Mouse (Mus musculus) heart, embryonic 10.5 days (tissue): Measurements from ENCODE around the gene Gm10401. TPM values are rescaled to one million over a fixed set of nuclear protein-coding genes. Genes with fewer than 3 reads are reported as not detected.

ENCODE experiments used
- DNase-seq: peaks from one replicate; pipeline ENCODE4 v3.0.0-alpha.2; 2017; ENCODE audit warnings: low spot score
- H3K27ac ChIP-seq: fragments of 300-500 bp; sonication (generic); 2 replicates; pipeline ENCODE4 v1.5.1; 2016; ENCODE audit warnings: mild to moderate bottlenecking
- H3K27me3 ChIP-seq: fragments of 300-500 bp; sonication (generic); 2 replicates; pipeline ENCODE4 v1.6.1; 2016; ENCODE audit warnings: mild to moderate bottlenecking; ENCODE audit not compliant: poor library complexity, insufficient read depth, severe bottlenecking
- H3K36me3 ChIP-seq: fragments of 300-500 bp; sonication (generic); 2 replicates; pipeline ENCODE4 v1.6.1; 2016; ENCODE audit warnings: mild to moderate bottlenecking, moderate library complexity
- H3K4me1 ChIP-seq: fragments of 300-500 bp; sonication (generic); 2 replicates; pipeline ENCODE4 v1.6.1; 2016; ENCODE audit warnings: mild to moderate bottlenecking
- H3K4me3 ChIP-seq: fragments of 300-500 bp; sonication (generic); 2 replicates; pipeline ENCODE4 v1.5.1; 2016; ENCODE audit warnings: mild to moderate bottlenecking, moderate library complexity
- H3K9me3 ChIP-seq: fragments of 300-500 bp; sonication (generic); 2 replicates; pipeline ENCODE4 v1.6.1; 2016; ENCODE audit warnings: mild to moderate bottlenecking, moderate library complexity
- WGBS: fragments of 180-500 bp; shearing (Covaris S2); methylation state at CpG from one replicate; pipeline ENCODE4 v1.1.7; 2016; 5-methylcytosine and 5-hydroxymethylcytosine counted together
- polyA plus RNA-seq: library from polyadenylated mRNA; unstranded; fragments of >200 nt; fragmentation: Nextera tagmentation; extraction: Ambion mirVana; gene quantifications from 2 replicates; pipeline ENCODE4 v1.2.1, GENCODE M21; 2016

Gm10401 gene
- polyA plus RNA-seq, 1 experiment from 2014 or later = 15.7 TPM

DNA sequence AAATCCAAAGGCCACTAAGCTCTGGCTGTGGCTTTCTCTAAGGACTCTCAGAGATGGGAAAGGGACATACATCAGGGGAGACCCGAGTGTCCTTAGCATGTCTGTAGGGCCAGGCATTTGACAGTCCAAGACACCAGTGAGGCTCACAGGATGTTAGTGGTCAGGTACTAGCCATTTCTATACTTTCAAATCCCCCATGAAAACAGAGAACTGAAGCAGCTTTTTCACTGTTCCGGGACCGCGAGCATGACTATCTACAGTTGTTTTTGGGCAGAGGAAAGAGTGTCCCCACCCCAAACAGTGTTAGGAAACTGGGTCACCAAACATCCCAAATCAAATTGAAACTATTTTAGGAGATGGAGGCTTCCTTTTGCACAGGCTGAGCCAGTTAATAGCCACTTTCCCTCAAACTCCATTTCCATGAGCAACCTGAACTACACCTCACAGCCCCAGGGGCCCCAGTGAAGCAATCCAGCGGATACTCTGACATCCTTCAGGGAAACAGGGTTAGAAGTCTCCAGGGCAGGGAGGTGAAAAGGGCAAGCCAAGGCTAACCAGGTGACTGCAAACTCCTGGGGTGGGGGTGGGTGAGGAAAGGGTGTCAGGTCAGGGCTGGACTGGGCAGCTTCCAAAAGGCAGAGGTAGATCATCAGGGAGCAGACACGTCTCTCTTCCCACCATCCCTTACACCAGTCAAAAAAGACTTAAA, 35.4 kb upstream of the Gm10401 start:
- Histone ChIP-seq H3K4me3 (peak overlapping the region; percentile 73), H3K36me3 (peaks cover 17% of the 10 kb centered on the region), H3K4me1 (peaks cover 18% of the 10 kb centered on the region), H3K9me3 (no peaks in the 10 kb centered on the region), H3K27me3 (no peaks in the 10 kb centered on the region), H3K27ac (no peak overlapping the region; the same call in 1 of the 2 replicates)
- 57% methylated on average over 6 of the region's 6 CpGs for WGBS
- no peak for DNase-seq

DNA sequence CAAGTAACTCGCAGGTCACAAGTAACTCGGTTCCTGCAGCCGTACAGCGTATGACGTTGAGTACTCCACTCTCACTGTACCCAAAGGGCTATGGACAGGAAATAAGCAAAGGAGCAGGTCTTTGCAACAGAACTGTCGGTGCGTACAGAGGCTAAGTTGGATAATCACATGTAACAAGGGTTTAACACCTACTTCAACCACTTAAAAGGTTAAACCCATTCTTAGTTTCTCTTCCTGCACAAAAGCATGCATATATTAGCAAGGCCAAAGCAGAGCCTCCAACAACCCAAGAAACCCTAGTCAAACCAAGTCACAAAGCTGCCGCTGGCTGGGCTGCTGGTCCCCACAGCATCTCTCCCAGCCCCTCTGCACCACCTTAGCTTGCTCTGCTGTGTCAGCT, 34.4 kb upstream of the Gm10401 start:
- H3K9me3 ChIP-seq = no peaks in the 10 kb centered on the region
- no peak overlapping the region for H3K27ac ChIP-seq
- H3K4me3 ChIP-seq = no peak overlapping the region
- peaks cover 18% of the 10 kb centered on the region for H3K4me1 ChIP-seq
- DNase-seq = no peak
- no peaks in the 10 kb centered on the region for H3K27me3 ChIP-seq
- H3K36me3 ChIP-seq = peaks cover 25% of the 10 kb centered on the region
- 88% methylated on average over 8 of the region's 8 CpGs for WGBS

DNA sequence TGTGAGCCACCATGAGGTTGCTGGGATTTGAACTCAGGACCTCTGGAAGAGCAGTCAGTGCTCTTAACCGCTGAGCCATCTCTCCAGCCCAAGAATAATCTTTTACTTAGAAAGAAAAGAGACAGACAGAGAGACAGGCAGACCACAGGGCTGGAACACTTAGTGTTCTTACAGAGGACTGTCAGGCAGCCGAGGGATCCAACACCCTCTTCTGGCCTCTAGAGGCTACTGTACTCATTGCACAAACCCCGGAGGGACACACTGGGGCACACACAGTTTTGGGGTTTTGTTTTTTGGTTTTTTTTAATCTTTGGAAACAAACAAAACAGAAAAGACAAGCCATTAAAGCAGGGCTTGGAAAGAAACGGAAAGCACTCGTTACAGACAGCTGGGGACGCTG, 31.2 kb upstream of the Gm10401 start:
- no peak overlapping the region for H3K4me3 ChIP-seq
- H3K27me3 ChIP-seq = no peaks in the 10 kb centered on the region
- no peak overlapping the region for H3K27ac ChIP-seq
- H3K9me3 ChIP-seq = no peaks in the 10 kb centered on the region
- peaks cover 52% of the 10 kb centered on the region for H3K36me3 ChIP-seq
- peaks cover 33% of the 10 kb centered on the region for H3K4me1 ChIP-seq
- no peak for DNase-seq
- 91% methylated on average over 6 of the region's 6 CpGs for WGBS

DNA sequence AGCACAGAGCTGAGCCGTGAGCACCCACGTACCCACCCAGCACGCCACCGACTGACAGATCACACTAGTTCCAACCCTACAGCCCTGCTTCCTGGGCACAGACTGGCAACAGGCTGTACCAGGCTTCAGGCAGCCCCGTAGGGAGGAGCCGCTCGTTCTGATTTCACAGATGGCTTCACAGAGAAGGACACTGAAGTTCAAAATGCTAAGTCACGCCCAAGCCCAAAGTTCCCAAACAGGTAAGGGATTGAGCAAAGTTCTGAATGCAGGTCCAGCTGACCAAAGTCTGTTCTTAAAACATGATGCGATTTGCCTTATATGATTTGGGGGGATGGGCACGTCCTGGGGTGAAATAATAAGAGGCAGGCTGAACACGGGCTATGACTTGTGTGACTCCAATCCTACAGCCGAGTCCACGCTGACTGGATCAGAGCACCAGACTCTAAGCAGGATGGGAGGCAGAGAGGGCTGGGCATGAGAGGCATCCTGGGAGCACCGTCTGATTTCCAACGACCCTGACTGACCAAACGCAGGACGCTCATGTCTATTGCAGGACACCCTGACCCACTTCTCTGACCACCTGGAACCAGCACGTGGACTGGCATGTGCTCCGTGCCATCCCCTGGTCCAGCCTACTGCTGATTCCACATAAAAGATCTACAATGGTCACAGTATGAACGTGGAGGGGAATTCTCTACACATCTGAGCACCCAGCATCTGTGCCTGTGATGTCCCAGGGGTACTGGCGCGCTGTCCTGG, 29.5 kb upstream of the Gm10401 start:
- no peak overlapping the region for H3K27ac ChIP-seq
- H3K36me3 ChIP-seq = peaks cover 63% of the 10 kb centered on the region
- 89% methylated on average over 22 of the region's 22 CpGs for WGBS
- no peaks in the 10 kb centered on the region for H3K9me3 ChIP-seq
- H3K27me3 ChIP-seq = no peaks in the 10 kb centered on the region
- peaks cover 18% of the 10 kb centered on the region for H3K4me1 ChIP-seq
- DNase-seq = no peak
- no peak overlapping the region for H3K4me3 ChIP-seq

GRCm38 (mm10) chr5:115126578-115127312, 28.6 kb upstream of the Gm10401 start:
- WGBS = 90% methylated on average over 28 of the region's 28 CpGs
- no peak overlapping the region for H3K4me3 ChIP-seq
- H3K9me3 ChIP-seq = no peaks in the 10 kb centered on the region
- no peaks in the 10 kb centered on the region for H3K27me3 ChIP-seq
- H3K4me1 ChIP-seq = peaks cover 16% of the 10 kb centered on the region
- no peak overlapping the region for H3K27ac ChIP-seq
- H3K36me3 ChIP-seq = peaks cover 67% of the 10 kb centered on the region
- DNase-seq = no peak

DNA sequence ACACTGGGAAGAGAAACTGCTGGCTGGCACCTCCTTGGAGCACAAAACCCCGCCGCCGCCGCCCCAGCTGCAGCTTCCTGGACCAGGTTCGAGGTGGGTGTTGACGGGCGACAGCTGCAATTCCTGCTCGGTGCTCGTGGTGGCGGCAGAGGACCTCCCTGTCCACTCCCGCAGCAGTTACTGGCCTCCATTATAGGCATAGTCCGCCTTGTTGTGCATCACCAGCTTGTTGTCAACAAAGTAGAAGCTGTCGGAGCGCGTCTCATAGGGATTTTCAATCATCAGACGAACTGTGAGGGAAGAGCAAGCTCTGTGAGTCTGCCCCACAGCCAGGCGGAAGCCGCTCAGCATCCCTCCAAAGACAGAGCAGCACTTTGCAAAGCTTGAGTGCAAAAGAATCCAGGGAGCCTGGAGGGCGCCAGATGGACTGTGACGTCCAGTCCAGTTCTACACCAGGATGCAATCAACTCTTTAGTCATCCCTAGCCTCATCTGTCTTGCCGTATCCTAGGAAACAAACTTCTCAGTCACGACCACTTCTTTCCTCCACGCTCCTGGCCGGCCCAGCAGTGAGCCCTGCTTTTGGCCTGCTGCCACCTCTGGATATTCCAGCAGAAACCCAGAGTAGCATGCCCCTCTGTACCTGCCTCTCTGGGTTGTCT, 27.2 kb upstream of the Gm10401 start:
- 34% methylated on average over 24 of the region's 24 CpGs for WGBS

GRCm38 (mm10) chr5:115124690-115125089, 26.6 kb upstream of the Gm10401 start:
- Histone ChIP-seq H3K27me3 (no peaks in the 10 kb centered on the region), H3K27ac (no peak overlapping the region), H3K9me3 (no peaks in the 10 kb centered on the region), H3K36me3 (peaks cover 60% of the 10 kb centered on the region), H3K4me3 (no peak overlapping the region), H3K4me1 (peaks cover 16% of the 10 kb centered on the region)
- DNase-seq = peak; percentile 68
- WGBS = 90% methylated on average over 6 of the region's 6 CpGs

More for the DNA sequence above, 27.2 kb upstream of the Gm10401 start:
- H3K27me3 ChIP-seq = no peaks in the 10 kb centered on the region
- H3K9me3 ChIP-seq = no peaks in the 10 kb centered on the region
- peaks cover 66% of the 10 kb centered on the region for H3K36me3 ChIP-seq
- H3K4me1 ChIP-seq = peaks cover 16% of the 10 kb centered on the region
- no peak overlapping the region for H3K27ac ChIP-seq
- H3K4me3 ChIP-seq = no peak overlapping the region
- DNase-seq = peak; percentile 91

- peaks cover 25% of the 10 kb centered on the region for H3K4me1 ChIP-seq
- H3K27ac ChIP-seq = no peak overlapping the region
- H3K36me3 ChIP-seq = peaks cover 47% of the 10 kb centered on the region
- H3K4me3 ChIP-seq = no peak overlapping the region
- no peaks in the 10 kb centered on the region for H3K27me3 ChIP-seq
- WGBS = 81% methylated on average over 5 of the region's 5 CpGs
- DNase-seq = no peak
- H3K9me3 ChIP-seq = no peaks in the 10 kb centered on the region
Observed at GRCm38 (mm10) chr5:115120978-115121377, 22.9 kb upstream of the Gm10401 start.

DNA sequence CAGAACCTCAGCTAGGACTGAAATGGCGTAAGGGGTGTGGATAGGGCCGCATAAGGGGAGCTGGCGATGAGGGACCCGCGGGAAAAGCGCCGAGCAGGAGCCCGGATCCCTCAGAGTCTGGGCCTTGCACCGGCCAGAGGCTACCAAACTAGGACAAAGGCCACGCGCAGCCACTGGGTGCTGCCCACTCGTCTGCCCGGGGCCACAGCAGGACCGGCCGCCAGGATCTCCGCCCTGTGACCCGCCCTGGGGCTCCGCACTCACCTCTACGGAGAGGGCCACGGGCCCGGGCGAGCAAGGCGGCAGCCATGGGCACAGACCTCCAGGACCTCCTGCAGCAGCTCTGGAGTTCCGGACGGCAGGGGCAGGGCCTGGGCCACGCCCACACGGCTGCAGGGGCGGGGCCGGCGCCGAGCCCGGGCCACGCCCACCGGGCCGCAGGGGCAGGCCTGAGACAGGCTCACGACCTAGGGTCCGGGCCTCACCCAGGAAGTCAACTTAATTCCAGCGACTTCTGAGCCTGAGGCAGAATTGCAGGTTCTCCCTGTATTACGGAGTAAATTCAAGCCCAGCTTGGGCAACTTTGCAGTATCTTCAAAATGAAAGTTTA, 21.0 kb upstream of the Gm10401 start, which contains the start of gene Acads:
Gene Acads (minus strand): TSS at position 386 of the 610 bp plus-strand sequence.
- peaks cover 17% of the 10 kb centered on the region; the same call in 1 of the 2 replicates for H3K4me1 ChIP-seq
- H3K9me3 ChIP-seq = no peaks in the 10 kb centered on the region
- peak within 1 kb of the TSS; percentile 95 for H3K27ac ChIP-seq
- peak; percentile 94 for DNase-seq
- H3K36me3 ChIP-seq = peaks cover 48% of the 10 kb centered on the region
- WGBS = under 1% methylated on average over 39 of the region's 39 CpGs
- no peaks in the 10 kb centered on the region for H3K27me3 ChIP-seq
- H3K4me3 ChIP-seq = peak within 1 kb of the TSS; percentile 98

DNA sequence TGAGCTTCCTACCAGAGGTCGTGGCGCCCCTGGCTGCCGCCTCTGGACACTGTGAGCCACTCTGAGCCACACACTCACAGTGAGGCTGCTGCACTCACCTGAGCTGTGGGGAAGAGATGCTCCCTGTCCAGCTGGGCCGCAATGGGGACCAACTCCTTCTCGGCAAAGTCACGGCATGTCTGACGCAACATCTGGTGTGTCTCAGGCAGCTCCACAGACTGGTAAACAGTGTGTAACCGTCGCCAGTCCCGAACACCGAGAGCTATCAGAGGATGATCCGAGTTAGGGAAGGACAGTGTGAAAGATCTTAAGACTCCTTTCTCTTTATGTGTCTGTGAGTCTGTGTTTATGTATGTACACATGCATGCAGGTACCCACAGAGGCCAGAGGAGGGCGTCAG, 19.4 kb upstream of the Gm10401 start:
- Histone ChIP-seq H3K4me1 (peaks cover 17% of the 10 kb centered on the region; the same call in 1 of the 2 replicates), H3K9me3 (no peaks in the 10 kb centered on the region), H3K4me3 (no peak overlapping the region), H3K27ac (no peak overlapping the region), H3K27me3 (no peaks in the 10 kb centered on the region), H3K36me3 (peaks cover 53% of the 10 kb centered on the region)
- WGBS = 91% methylated on average over 13 of the region's 13 CpGs
- peak; percentile 75 for DNase-seq

GRCm38 (mm10) chr5:115116426-115116825, 18.3 kb upstream of the Gm10401 start:
- WGBS = 88% methylated on average over 3 of the region's 3 CpGs
- no peak for DNase-seq
- H3K27ac ChIP-seq = no peak overlapping the region
- H3K4me1 ChIP-seq = peaks cover 17% of the 10 kb centered on the region; the same call in 1 of the 2 replicates
- H3K27me3 ChIP-seq = no peaks in the 10 kb centered on the region
- H3K36me3 ChIP-seq = peaks cover 60% of the 10 kb centered on the region
- no peaks in the 10 kb centered on the region for H3K9me3 ChIP-seq
- H3K4me3 ChIP-seq = no peak overlapping the region

- no peaks in the 10 kb centered on the region for H3K9me3 ChIP-seq
- H3K27ac ChIP-seq = no peak overlapping the region
- peaks cover 79% of the 10 kb centered on the region for H3K36me3 ChIP-seq
- no peak for DNase-seq
- peaks cover 25% of the 10 kb centered on the region; the same call in 1 of the 2 replicates for H3K4me1 ChIP-seq
- H3K4me3 ChIP-seq = no peak overlapping the region
- WGBS = 93% methylated on average over 8 of the region's 8 CpGs
- H3K27me3 ChIP-seq = no peaks in the 10 kb centered on the region
Observed at GRCm38 (mm10) chr5:115114501-115114900, 16.4 kb upstream of the Gm10401 start.
